Mouse (Mus musculus): Measurements from ENCODE around the gene Gli1. TPM values are rescaled to one million over a fixed set of nuclear protein-coding genes. Genes with fewer than 3 reads are reported as not detected.

Gli1 gene
- total and polyA plus RNA-seq, 2 experiments from 2014 or later: 1.0 to 6.9 TPM

DNA sequence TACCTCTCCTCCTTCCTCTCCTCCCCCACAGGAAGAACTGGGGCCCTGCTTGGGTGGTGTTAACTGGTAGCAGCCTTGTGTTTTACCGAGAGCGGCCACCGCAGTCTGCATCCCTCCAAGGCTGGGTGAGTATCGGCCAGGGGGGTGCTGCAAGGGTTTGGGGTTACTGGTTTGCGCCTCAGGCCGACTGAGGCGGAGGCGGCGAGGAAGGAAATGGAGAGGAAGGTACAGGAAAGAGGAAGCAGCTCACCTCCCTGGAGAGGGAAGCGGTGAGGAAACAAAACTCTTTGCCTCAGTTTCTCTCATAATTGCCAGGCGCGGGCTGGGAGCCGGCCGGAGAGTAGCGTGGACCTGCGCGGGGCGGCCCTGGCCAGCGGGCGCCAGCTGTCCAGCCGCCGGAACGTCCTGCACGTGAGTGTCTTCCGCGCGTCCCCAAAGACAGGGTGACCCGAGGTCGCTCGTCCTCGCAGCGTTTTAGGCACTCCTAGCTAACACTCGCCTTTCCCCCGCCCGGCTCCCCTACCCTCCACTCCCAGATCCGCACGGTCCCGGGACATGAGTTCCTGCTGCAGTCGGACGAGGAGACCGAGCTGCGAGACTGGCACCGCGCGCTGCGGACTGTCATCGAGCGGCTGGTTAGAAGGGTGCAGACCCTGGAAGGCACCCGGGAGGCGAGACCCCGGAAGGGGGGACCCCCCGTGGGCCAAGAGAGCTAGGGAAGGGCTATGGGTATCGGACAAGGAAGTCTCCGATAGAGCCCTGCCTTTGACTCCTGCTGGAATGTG lies 15.6 kb downstream of the Gli1 start:
- Histone ChIP-seq H3K9ac (replicated peaks; ENCODE audit: low read length, poor library complexity, severe bottlenecking) (peak overlapping the region; percentile 36), H3K27ac (ENCODE audit: low read depth, low read length) (no peak overlapping the region), H3K4me3 (ENCODE audit: low read depth, low read length) (peak overlapping the region; percentile 30), H3K36me3 (ENCODE audit: insufficient read depth, low read length) (no peaks in the 10 kb centered on the region), H3K9me3 (ENCODE audit: low read length) (no peaks in the 10 kb centered on the region), H3K4me1 (ENCODE audit: insufficient read depth, low read length) (peaks cover 3% of the 10 kb centered on the region; the same call in 1 of the 2 replicates), H3K4me2 (ENCODE audit: low read depth, low read length, poor library complexity, severe bottlenecking) (peak overlapping the region; percentile 56), H3K27me3 (ENCODE audit: insufficient read depth, low read length) (peaks cover 61% of the 10 kb centered on the region)
- no peak for ATAC-seq (ENCODE audit: low FRiP score)
- DNase-seq (ENCODE audit: low spot score): no peak
- WGBS: 2% methylated on average over 52 of the region's 54 CpGs
- no peak for TF ChIP-seq CTCF (IDR thresholded peaks at IDR 0.05)

DNA sequence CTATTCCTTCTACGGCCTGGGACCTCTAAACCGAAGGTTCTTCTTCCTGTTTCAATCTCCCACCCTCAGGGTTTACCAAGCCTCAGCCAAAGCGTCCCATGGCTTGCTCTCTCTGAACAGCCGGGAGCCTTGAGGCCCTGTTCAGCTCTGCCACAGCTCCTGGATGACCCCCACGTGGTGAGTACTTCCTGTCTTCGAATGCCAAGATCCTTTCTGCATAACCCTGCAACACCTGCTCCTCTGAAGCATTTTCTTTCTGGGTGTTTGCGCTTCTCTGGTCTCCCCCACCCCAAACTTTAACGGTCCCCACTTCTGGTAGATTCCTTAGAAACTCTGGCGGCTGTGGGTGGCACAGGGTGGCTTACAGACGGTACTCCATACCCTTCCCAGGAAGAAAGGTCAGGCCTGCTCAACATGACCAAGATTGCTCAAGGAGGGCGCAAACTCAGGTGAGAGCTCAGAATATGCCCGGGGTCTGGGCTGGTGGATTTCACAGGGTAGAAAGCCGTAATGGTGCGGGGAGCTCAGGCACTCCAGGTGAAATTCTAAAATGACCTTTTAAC lies 16.2 kb downstream of the Gli1 start:
- ATAC-seq (ENCODE audit: low FRiP score) (no peak), DNase-seq (ENCODE audit: low spot score) (no peak)
- H3K4me3 ChIP-seq (ENCODE audit: low read depth, low read length): peak overlapping the region; percentile 30; the same call in 1 of the 2 replicates
- peak overlapping the region; percentile 56 for H3K4me2 ChIP-seq (ENCODE audit: low read depth, low read length, poor library complexity, severe bottlenecking)
- H3K27ac ChIP-seq (ENCODE audit: low read depth, low read length): no peak overlapping the region
- no peak for TF ChIP-seq CTCF (IDR thresholded peaks at IDR 0.05)
- no peak overlapping the region for H3K9ac ChIP-seq (replicated peaks; ENCODE audit: low read length, poor library complexity, severe bottlenecking)
- no peaks in the 10 kb centered on the region for H3K36me3 ChIP-seq (ENCODE audit: insufficient read depth, low read length)
- peaks cover 3% of the 10 kb centered on the region; the same call in 1 of the 2 replicates for H3K4me1 ChIP-seq (ENCODE audit: insufficient read depth, low read length)
- WGBS: 38% methylated on average over 14 of the region's 14 CpGs
- no peaks in the 10 kb centered on the region for H3K9me3 ChIP-seq (ENCODE audit: low read length)
- peaks cover 61% of the 10 kb centered on the region for H3K27me3 ChIP-seq (ENCODE audit: insufficient read depth, low read length)

DNA sequence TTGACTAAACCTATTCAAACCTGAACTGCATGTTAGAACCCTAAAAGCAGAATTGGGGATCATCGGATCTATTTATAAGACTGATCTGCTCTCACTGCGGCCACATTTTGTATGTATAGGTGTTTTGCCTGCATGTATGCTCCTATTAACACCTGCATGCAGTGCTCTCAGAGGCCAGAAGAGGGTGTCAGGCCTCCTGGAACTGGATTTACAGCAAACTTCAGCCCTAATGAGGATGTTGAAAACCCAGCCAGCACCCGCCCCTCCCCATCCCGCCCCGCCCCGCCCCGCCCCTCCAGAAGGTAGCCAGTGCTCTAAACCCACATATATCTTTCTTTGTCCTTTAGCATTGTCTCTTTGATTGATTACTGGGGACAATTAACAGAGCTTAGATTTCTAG lies 17.3 kb downstream of the Gli1 start:
- Histone ChIP-seq H3K9ac (replicated peaks; ENCODE audit: low read length, poor library complexity, severe bottlenecking) (no peak overlapping the region), H3K27ac (ENCODE audit: low read depth, low read length) (no peak overlapping the region), H3K36me3 (ENCODE audit: insufficient read depth, low read length) (no peaks in the 10 kb centered on the region), H3K4me1 (ENCODE audit: insufficient read depth, low read length) (peaks cover 3% of the 10 kb centered on the region; the same call in 1 of the 2 replicates), H3K9me3 (ENCODE audit: low read length) (no peaks in the 10 kb centered on the region), H3K4me2 (ENCODE audit: low read depth, low read length, poor library complexity, severe bottlenecking) (no peak overlapping the region), H3K27me3 (ENCODE audit: insufficient read depth, low read length) (peaks cover 56% of the 10 kb centered on the region), H3K4me3 (ENCODE audit: low read depth, low read length) (no peak overlapping the region)
- TF ChIP-seq CTCF (IDR thresholded peaks at IDR 0.05): peak; percentile 58
- 14% methylated on average over 7 of the region's 7 CpGs for WGBS
- DNase-seq (ENCODE audit: low spot score) (peak; percentile 44), ATAC-seq (ENCODE audit: low FRiP score) (no peak)

DNA sequence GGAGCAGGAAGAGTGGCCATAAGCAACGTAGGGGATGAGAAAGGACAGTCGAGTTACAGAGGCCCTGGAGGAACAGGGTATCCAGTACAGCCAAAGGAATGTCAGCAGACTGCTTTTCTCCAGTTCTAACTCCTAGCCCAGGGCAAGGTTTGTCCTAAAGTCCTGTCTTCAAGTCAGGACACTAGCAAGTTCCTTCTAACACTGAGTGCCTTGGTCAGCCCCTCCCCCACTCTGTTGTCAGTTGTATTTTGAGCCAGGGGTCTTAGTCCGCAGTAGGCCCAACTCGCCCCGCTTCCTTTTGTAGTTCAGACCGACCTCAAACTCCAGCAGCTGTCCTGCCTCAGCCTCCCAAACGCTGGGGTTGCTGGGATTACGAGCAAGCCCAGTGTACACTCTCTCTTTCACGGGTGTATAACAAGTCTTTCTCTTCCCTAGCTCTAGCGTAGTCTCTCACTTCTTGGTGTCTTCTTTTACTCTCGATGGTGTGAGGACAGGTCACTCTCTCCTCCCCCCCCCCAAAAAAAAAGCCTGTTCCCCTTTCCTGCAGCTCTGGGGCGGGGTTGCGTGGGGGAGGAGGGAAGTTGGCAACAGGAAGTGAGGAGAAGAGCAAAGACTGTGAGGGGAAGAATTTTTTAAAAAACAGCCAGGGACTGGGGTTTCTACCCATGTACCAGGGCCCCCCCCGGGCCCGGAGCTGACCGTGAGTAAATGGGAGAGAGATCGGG lies 18.5 kb downstream of the Gli1 start:
- H3K4me3 ChIP-seq (ENCODE audit: low read depth, low read length): no peak overlapping the region
- no peak overlapping the region for H3K9ac ChIP-seq (replicated peaks; ENCODE audit: low read length, poor library complexity, severe bottlenecking)
- H3K27me3 ChIP-seq (ENCODE audit: insufficient read depth, low read length): peaks cover 44% of the 10 kb centered on the region
- DNase-seq (ENCODE audit: low spot score): no peak
- no peaks in the 10 kb centered on the region for H3K36me3 ChIP-seq (ENCODE audit: insufficient read depth, low read length)
- TF ChIP-seq CTCF (IDR thresholded peaks at IDR 0.05): no peak
- H3K4me2 ChIP-seq (ENCODE audit: low read depth, low read length, poor library complexity, severe bottlenecking): no peak overlapping the region
- H3K27ac ChIP-seq (ENCODE audit: low read depth, low read length): no peak overlapping the region
- ATAC-seq (ENCODE audit: low FRiP score): no peak
- peaks cover 3% of the 10 kb centered on the region; the same call in 1 of the 2 replicates for H3K4me1 ChIP-seq (ENCODE audit: insufficient read depth, low read length)
- WGBS: 81% methylated on average over 17 of the region's 17 CpGs
- H3K9me3 ChIP-seq (ENCODE audit: low read length): no peaks in the 10 kb centered on the region

DNA sequence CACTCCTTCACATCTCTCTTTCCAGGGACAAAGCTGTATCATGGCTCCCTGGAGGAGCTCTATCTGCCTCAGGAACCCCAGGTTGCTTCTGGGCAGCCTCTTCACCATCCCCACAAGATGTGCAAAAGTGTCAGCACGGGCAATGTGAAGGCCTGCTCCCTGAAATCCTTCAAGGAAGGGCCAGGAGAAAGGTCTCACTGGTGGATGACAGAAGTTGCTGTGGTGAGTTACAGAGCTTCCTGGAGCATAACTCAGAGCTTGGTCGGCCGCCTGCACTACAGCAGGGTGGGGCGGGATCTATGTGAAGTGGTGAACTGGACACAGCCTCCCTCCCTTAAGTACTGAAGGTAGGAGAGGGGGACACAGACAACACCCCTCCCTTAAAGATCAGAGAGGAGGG lies 19.1 kb downstream of the Gli1 start:
- Histone ChIP-seq H3K27ac (ENCODE audit: low read depth, low read length) (no peak overlapping the region), H3K9me3 (ENCODE audit: low read length) (no peaks in the 10 kb centered on the region), H3K4me2 (ENCODE audit: low read depth, low read length, poor library complexity, severe bottlenecking) (no peak overlapping the region), H3K9ac (replicated peaks; ENCODE audit: low read length, poor library complexity, severe bottlenecking) (no peak overlapping the region), H3K36me3 (ENCODE audit: insufficient read depth, low read length) (no peaks in the 10 kb centered on the region), H3K4me3 (ENCODE audit: low read depth, low read length) (no peak overlapping the region), H3K4me1 (ENCODE audit: insufficient read depth, low read length) (peaks cover 3% of the 10 kb centered on the region; the same call in 1 of the 2 replicates), H3K27me3 (ENCODE audit: insufficient read depth, low read length) (peaks cover 40% of the 10 kb centered on the region)
- no peak for TF ChIP-seq CTCF (IDR thresholded peaks at IDR 0.05)
- WGBS: 82% methylated on average over 4 of the region's 4 CpGs
- ATAC-seq (ENCODE audit: low FRiP score) (no peak), DNase-seq (ENCODE audit: low spot score) (no peak)

Data from midbrain, postnatal 0 days (tissue).